Mouse (Mus musculus) myocyte (in vitro differentiated cells): ENCODE data around the gene Olfr1120.

Experiments
- CEBPB ChIP-seq: IDR thresholded peaks from 2 replicates; pipeline ENCODE4 v1.6.1; 2011; ENCODE audit warnings: mild to moderate bottlenecking, moderate library complexity; ENCODE audit not compliant: poor library complexity, insufficient read depth, severe bottlenecking
- E2F4 ChIP-seq: IDR thresholded peaks from one replicate; pipeline ENCODE4 v1.6.1; 2011; ENCODE audit warnings: mild to moderate bottlenecking, control low read depth, moderate library complexity; ENCODE audit not compliant: insufficient read depth
- MAX ChIP-seq: IDR thresholded peaks from one replicate; pipeline ENCODE4 v1.6.1; 2011; ENCODE audit warnings: low read depth, mild to moderate bottlenecking, control low read depth
- MYOD1 ChIP-seq, 3 experiments: IDR thresholded peaks; one replicate each; pipeline ENCODE4 v1.6.1; 2011; ENCODE audit warnings: control low read depth in 2 of 3, low read depth in 2 of 3, mild to moderate bottlenecking in 2 of 3, moderate library complexity in 1 of 3; ENCODE audit not compliant: insufficient read length in 2 of 3, control insufficient read depth in 1 of 3
- MYOG ChIP-seq, 3 experiments: IDR thresholded peaks; one replicate each; pipeline ENCODE4 v1.6.1; 2011; ENCODE audit warnings: control low read depth in 2 of 3, low read depth in 2 of 3, mild to moderate bottlenecking in 2 of 3; ENCODE audit not compliant: insufficient read length in 2 of 3, control insufficient read depth in 1 of 3, insufficient read depth in 1 of 3
- POLR2A ChIP-seq: IDR thresholded peaks from one replicate; pipeline ENCODE4 v1.6.1; 2011; ENCODE audit warnings: low read depth, mild to moderate bottlenecking, control low read depth, moderate library complexity; ENCODE audit not compliant: insufficient read length
- POLR2AphosphoS2 ChIP-seq: IDR thresholded peaks from one replicate; pipeline ENCODE4 v1.6.1; 2011; ENCODE audit warnings: low read depth, control low read depth; ENCODE audit not compliant: insufficient read length
- REST ChIP-seq: IDR thresholded peaks from one replicate; pipeline ENCODE4 v1.6.1; 2011; ENCODE audit warnings: mild to moderate bottlenecking, control low read depth, moderate library complexity; ENCODE audit not compliant: insufficient read depth, insufficient read length
- TCF12 ChIP-seq: IDR thresholded peaks from one replicate; pipeline ENCODE4 v1.6.1; 2011; ENCODE audit warnings: mild to moderate bottlenecking, control low read depth; ENCODE audit not compliant: poor library complexity, insufficient read depth, severe bottlenecking
- USF1 ChIP-seq: IDR thresholded peaks from one replicate; pipeline ENCODE4 v1.6.1; 2011; ENCODE audit warnings: low read depth, mild to moderate bottlenecking, control low read depth, moderate library complexity

GRCm38 (mm10) chr2:87383935-87384334 lies 29.3 kb downstream of the Olfr1120 start:
- TF ChIP-seq POLR2AphosphoS2 (no peak), POLR2A (no peak), USF1 (no peak), MAX (no peak), MYOG (IDR thresholded peaks at IDR 0.05; ENCODE audit: control insufficient read depth in 1 of 3, insufficient read depth in 1 of 3, insufficient read length in 2 of 3, low read depth in 2 of 3) (no peak), CEBPB (no peak), TCF12 (no peak), E2F4 (no peak), MYOD1 (IDR thresholded peaks at IDR 0.05; ENCODE audit: control insufficient read depth in 1 of 3, insufficient read length in 2 of 3, low read depth in 2 of 3) (no peak), REST (no peak)
